Mouse (Mus musculus) testis, adult 2 months (tissue): Measurements from ENCODE around the gene Dnm2. TPM values are rescaled to one million over a fixed set of nuclear protein-coding genes. Genes with fewer than 3 reads are reported as not detected.

Source experiments
- H3K27ac ChIP-seq: fragments of 200-500 bp; 2 replicates; pipeline ENCODE4 v1.5.1; 2012; ENCODE audit warnings: low read depth, low read length; ENCODE audit not compliant: control insufficient read depth, insufficient read depth
- H3K27me3 ChIP-seq: fragments of 200-500 bp; 2 replicates; pipeline ENCODE4 v1.6.1; 2012; ENCODE audit warnings: mild to moderate bottlenecking, low read length, moderate library complexity; ENCODE audit not compliant: control insufficient read depth, insufficient read depth
- H3K36me3 ChIP-seq: fragments of 200-500 bp; 2 replicates; pipeline ENCODE4 v1.6.1; 2012; ENCODE audit warnings: mild to moderate bottlenecking, low read length; ENCODE audit not compliant: control insufficient read depth, insufficient read depth
- H3K4me1 ChIP-seq: fragments of 200-500 bp; 2 replicates; pipeline ENCODE4 v1.6.1; 2012; ENCODE audit warnings: low read length; ENCODE audit not compliant: control insufficient read depth, insufficient read depth
- H3K4me3 ChIP-seq: fragments of 200-500 bp; 2 replicates; pipeline ENCODE4 v1.5.1; 2012; ENCODE audit warnings: low read depth, mild to moderate bottlenecking, low read length, moderate library complexity, mixed read lengths; ENCODE audit not compliant: control insufficient read depth
- CTCF ChIP-seq: fragments of 200-500 bp; IDR thresholded peaks from 2 replicates; pipeline ENCODE4 v1.5.1; 2012; ENCODE audit warnings: low read depth, mild to moderate bottlenecking, inconsistent platforms, low read length, moderate library complexity; ENCODE audit not compliant: control insufficient read depth, insufficient read depth, insufficient replicate concordance
- POLR2A ChIP-seq: fragments of 200-500 bp; IDR thresholded peaks from 2 replicates; pipeline ENCODE4 v1.6.1; 2012; ENCODE audit warnings: low read depth, mild to moderate bottlenecking, inconsistent platforms, low read length, moderate library complexity; ENCODE audit not compliant: control insufficient read depth
- polyA plus RNA-seq: library from polyadenylated mRNA; depleted of rRNA; stranded (reverse); fragments of >200 nt; gene quantifications from 2 replicates; pipeline ENCODE4 v1.2.3, GENCODE M21; 2012

Gene Dnm2
- polyA plus RNA-seq, 1 experiment: 158 TPM

DNA sequence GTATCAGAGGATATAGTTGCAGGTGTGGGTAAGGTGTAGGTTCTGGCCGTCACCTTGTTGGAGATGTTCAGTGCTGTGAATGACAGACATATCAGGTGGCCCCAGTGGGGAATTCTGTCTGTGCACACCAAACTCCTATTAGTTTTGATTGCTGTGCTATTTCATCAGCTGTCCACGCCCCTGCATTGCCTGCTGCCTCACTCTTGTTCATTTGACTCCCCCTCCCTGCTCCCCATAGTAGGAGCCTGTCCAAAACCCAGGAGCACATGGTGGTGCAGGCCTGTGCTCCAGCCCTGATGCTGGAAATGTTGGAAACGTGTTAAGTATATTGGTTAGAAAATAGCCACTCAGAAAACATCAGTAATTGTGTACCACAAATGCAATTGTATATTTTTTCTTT is 14.7 kb downstream of the Dnm2 start:
- H3K36me3 ChIP-seq: no peaks in the 10 kb centered on the region
- no peak overlapping the region for H3K27ac ChIP-seq
- H3K27me3 ChIP-seq: no peaks in the 10 kb centered on the region
- TF ChIP-seq CTCF: no peak
- no peak for TF ChIP-seq POLR2A
- H3K4me1 ChIP-seq: peaks cover 11% of the 10 kb centered on the region
- no peak overlapping the region for H3K4me3 ChIP-seq

DNA sequence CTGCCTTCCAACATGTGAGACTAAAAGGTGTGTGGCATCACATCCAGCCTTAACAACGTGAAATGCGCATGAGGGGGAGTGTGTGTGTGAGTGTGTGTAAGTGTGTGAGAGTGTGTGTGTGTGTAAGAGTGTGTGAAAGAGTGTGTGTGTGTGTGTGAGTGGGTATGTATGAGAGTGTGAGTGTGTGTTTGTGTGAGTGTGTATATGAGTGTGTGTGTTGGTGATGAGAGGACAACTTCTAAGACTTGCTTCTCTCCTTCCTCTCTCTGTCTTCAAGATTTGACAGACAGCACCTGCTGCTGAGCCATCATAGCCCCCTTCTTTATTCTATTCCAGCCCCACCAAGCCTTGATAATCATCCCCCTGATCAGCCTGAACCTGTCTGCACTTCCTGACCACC is 15.2 kb downstream of the Dnm2 start:
- H3K4me1 ChIP-seq: peaks cover 11% of the 10 kb centered on the region
- no peaks in the 10 kb centered on the region for H3K27me3 ChIP-seq
- no peak overlapping the region for H3K27ac ChIP-seq
- no peaks in the 10 kb centered on the region for H3K36me3 ChIP-seq
- TF ChIP-seq POLR2A: no peak
- TF ChIP-seq CTCF: no peak
- no peak overlapping the region for H3K4me3 ChIP-seq

DNA sequence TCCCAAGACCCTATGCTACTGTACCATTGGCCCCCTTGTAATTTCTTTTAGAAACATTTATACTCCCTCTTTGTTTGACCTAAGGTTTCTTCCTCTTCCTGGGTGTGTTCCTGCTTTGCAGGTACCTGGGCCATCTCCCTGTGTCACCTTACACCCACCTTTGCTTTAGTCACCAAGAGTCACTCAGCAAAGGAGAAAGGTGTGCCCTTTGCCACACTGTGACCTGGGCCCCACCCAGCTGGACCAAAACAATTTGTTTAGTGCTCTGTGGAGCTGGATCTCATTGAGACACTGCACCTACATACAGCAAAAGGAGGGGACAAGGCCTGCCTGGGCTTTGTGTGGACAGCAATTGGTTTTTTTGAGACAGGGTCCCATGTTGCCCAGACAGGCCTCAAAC is 15.7 kb downstream of the Dnm2 start:
- H3K27ac ChIP-seq: no peak overlapping the region
- H3K4me3 ChIP-seq: no peak overlapping the region
- TF ChIP-seq CTCF (no peak), POLR2A (no peak)
- no peaks in the 10 kb centered on the region for H3K27me3 ChIP-seq
- H3K4me1 ChIP-seq: peaks cover 11% of the 10 kb centered on the region
- H3K36me3 ChIP-seq: no peaks in the 10 kb centered on the region

DNA sequence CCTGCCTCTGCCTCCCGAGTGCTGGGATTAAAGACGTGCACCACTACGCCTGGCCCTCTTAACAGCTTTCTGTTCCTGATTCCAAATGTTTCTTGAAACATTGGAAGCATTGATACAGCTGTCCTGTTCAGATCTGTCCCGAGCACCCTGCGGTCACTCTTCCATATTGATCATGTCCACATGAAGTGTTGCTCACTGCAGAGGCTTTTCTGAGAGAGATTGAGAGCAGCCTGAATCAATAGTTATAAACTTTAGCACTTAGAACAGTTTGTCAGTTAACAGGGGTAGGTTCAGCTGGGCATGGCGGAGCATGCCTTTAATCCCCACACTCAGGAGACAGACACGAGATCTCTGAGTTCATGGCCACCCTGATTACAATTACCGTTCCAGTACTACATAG is 19.1 kb downstream of the Dnm2 start:
- TF ChIP-seq POLR2A (no peak), CTCF (no peak)
- no peak overlapping the region for H3K27ac ChIP-seq
- H3K4me3 ChIP-seq: no peak overlapping the region
- no peaks in the 10 kb centered on the region for H3K36me3 ChIP-seq
- no peaks in the 10 kb centered on the region; the same call in 1 of the 2 replicates for H3K4me1 ChIP-seq
- no peaks in the 10 kb centered on the region for H3K27me3 ChIP-seq

DNA sequence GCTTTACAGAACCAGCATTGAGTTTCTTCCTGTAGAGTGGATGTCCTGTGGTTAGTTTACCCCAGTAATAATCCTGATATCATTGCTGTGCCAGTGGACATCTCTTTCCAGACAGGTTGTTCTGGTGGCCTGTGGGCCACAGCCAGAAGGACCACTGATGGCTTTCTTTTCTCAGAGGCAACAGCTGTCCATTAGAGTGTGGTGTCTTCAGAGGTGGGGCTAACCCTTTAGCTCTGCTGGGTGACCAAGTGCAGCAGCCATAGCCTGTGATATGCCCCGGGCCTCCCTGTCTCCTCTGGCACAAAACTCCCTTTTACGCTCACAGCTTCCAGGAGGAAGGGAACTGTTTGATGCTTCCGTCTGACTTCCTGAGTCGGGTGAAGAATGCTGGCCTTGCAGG is 19.9 kb downstream of the Dnm2 start:
- H3K4me3 ChIP-seq: no peak overlapping the region
- TF ChIP-seq POLR2A (no peak), CTCF (no peak)
- H3K4me1 ChIP-seq: no peaks in the 10 kb centered on the region; the same call in 1 of the 2 replicates
- H3K27ac ChIP-seq: no peak overlapping the region
- H3K27me3 ChIP-seq: no peaks in the 10 kb centered on the region
- no peaks in the 10 kb centered on the region for H3K36me3 ChIP-seq

DNA sequence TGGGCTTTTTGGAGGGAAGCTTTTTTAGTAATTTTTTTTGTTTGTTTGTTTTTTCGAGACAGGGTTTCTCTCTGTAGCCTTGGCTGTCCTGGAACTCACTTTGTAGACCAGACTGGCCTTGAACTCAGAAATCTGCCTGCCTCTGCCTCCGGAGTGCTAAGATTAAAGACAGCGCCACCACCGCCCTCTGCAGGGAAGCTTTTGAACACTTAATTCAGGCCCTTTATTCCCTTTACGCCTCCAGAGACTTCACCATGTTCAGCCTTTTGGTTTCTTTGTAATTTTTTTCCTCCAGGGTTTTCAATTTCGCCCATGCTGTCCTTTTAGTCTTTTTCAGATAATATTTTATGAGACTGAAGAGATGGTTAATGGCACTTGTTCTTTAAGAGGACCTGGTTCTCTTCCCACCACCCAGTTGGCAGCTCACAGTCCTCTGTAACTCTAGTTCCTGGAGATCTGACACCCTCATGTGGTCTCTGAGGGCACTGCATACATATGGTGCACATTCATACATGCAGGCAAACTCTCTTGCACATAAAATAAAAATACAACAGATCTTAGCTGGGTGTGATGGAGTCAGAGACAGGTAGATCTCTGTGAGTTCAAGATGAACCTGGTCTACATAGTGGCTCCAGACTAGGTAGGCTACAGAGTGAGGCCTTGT is 20.5 kb downstream of the Dnm2 start:
- no peak for TF ChIP-seq CTCF
- no peak for TF ChIP-seq POLR2A
- no peaks in the 10 kb centered on the region for H3K36me3 ChIP-seq
- H3K4me1 ChIP-seq: no peaks in the 10 kb centered on the region; the same call in 1 of the 2 replicates
- no peaks in the 10 kb centered on the region for H3K27me3 ChIP-seq
- H3K27ac ChIP-seq: no peak overlapping the region
- H3K4me3 ChIP-seq: no peak overlapping the region

DNA sequence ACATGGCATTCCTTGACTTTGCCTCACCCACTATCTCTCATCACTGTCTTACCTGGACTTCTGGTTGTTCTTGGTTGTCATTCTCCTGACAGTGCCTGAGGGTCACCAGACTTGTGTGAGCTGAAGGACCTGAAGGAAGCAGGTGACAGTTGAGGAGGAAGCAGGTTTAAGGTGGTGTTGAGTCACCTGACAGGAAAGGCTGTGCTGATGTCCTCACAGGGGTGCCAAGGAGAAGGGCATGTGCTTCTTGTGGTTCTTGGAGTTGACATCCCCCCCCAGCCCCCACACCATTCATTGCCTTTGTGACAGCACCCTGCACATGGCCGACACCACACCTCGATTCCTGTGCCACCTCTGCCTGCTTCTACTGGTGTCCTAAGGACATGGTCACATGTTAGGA is 23.1 kb downstream of the Dnm2 start:
- H3K36me3 ChIP-seq: no peaks in the 10 kb centered on the region
- TF ChIP-seq POLR2A (no peak), CTCF (no peak)
- no peak overlapping the region for H3K4me3 ChIP-seq

DNA sequence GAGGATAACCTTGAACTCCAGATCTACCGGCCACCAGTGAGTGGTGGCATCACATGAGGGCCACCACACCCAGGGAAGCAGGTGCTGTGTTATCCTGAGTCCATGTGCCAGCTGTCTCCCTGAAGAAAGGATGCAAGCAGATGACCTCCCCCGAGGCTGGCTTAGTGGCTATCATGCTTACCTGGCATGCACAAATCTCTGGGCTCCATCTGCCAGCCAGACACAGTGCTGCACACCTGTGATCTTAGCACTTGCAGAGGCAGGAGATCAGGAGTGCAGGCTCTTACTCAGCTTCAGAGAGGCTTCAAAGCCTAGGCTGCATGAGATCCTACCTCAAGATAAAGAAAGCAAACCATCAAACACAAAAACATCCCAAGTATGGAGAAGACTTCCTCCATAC is 25.0 kb downstream of the Dnm2 start:
- no peak for TF ChIP-seq CTCF
- Histone ChIP-seq H3K27me3 (no peaks in the 10 kb centered on the region), H3K36me3 (no peaks in the 10 kb centered on the region), H3K4me3 (no peak overlapping the region), H3K27ac (no peak overlapping the region), H3K4me1 (peaks cover 6% of the 10 kb centered on the region)

More for the DNA sequence above, 23.1 kb downstream of the Dnm2 start:
- Histone ChIP-seq H3K4me1 (peaks cover 6% of the 10 kb centered on the region), H3K27ac (no peak overlapping the region), H3K27me3 (no peaks in the 10 kb centered on the region)
